Mouse (Mus musculus) megakaryocyte-erythroid progenitor cell, adult 5 weeks (primary cell): ENCODE results near the gene Shld2. TPM values are rescaled to one million over a fixed set of nuclear protein-coding genes. Genes with fewer than 3 reads are reported as not detected.

Experiments used
- polyA plus RNA-seq: library from polyadenylated mRNA; stranded (reverse); fragments of >175 nt; gene quantifications from 2 replicates; pipeline ENCODE4 v1.2.3, GENCODE M21; 2012

Shld2 gene
- polyA plus RNA-seq, result 6.7 and 6.9 TPM in 2 replicates

GRCm38 (mm10) chr14:34310234-34310965, at the start of gene Shld2, which contains the start of gene Glud1:
Gene Shld2, minus strand, starts transcription at chr14:34310493.
Gene Glud1, plus strand, starts transcription at chr14:34310727.

GRCm38 (mm10) chr14:34355301-34355700, 45.0 kb upstream of the Shld2 start, which contains the start of gene Fam25c:
Gene Fam25c, minus strand, starts transcription at chr14:34355433.

GRCm38 (mm10) chr14:34219295-34219694, 91.0 kb downstream of the Shld2 start, which contains the start of gene Syt15:
Gene Syt15, plus strand, starts transcription at chr14:34219595.

GRCm38 (mm10) chr14:34201231-34202035, 108.9 kb downstream of the Shld2 start, which contains the start of gene Gprin2:
Gene Gprin2, minus strand, starts transcription at chr14:34201653.

Other genes starting within 250 kb of the Shld2 start
- gene Anxa8, start 224.5 kb downstream of the Shld2 start, polyA plus RNA-seq, result not detected in 2 replicates
- gene A630023A22Rik, start 207.7 kb downstream of the Shld2 start, polyA plus RNA-seq, result not detected in 2 replicates
- not detected in 2 replicates for gene Npy4r, start 158.0 kb downstream of the Shld2 start, polyA plus RNA-seq
- gene Gprin2, start 108.8 kb downstream of the Shld2 start, polyA plus RNA-seq, result 0.04 and 0.74 TPM in 2 replicates
- not detected in 2 replicates for gene Syt15, start 90.9 kb downstream of the Shld2 start, polyA plus RNA-seq
- gene Glud1, start 234 bp upstream of the Shld2 start, polyA plus RNA-seq, result 102 and 105 TPM in 2 replicates
- gene Fam25c, start 44.9 kb upstream of the Shld2 start, polyA plus RNA-seq, result not detected in 2 replicates
- gene Sncg, start 64.3 kb upstream of the Shld2 start, polyA plus RNA-seq, result not detected in 2 replicates
- gene Mmrn2, start 65.0 kb upstream of the Shld2 start, polyA plus RNA-seq, result not detected in 2 replicates
- 0.02 and 0.14 TPM in 2 replicates for gene Bmpr1a, start 192.8 kb upstream of the Shld2 start, polyA plus RNA-seq
- gene 9230112D13Rik, start 212.3 kb upstream of the Shld2 start, polyA plus RNA-seq, result not detected in 2 replicates